Mouse (Mus musculus) embryonic facial prominence, embryonic 13.5 days (tissue): ENCODE measurements around the gene Hemgn. TPM values are rescaled to one million over a fixed set of nuclear protein-coding genes. Genes with fewer than 3 reads are reported as not detected.

Experiments
- ATAC-seq: fragments of 200-750 bp; cut with Nextera tagmentation; 2 replicates; pipeline ENCODE4 v1.8.0; 2017; ENCODE audit warnings: low read depth; ENCODE audit not compliant: insufficient number of reproducible peaks, insufficient read depth, low FRiP score, low TSS enrichment
- H3K27ac ChIP-seq: fragments of 300-500 bp; sonication (generic); 2 replicates; pipeline ENCODE4 v1.5.1; 2015; ENCODE audit warnings: moderate library complexity, mild to moderate bottlenecking, inconsistent platforms
- H3K27me3 ChIP-seq: fragments of 300-500 bp; sonication (generic); 2 replicates; pipeline ENCODE4 v1.6.1; 2015; ENCODE audit warnings: mild to moderate bottlenecking, inconsistent platforms
- H3K36me3 ChIP-seq: fragments of 300-500 bp; sonication (generic); 2 replicates; pipeline ENCODE4 v1.6.1; 2015; ENCODE audit warnings: mild to moderate bottlenecking, inconsistent platforms
- H3K4me1 ChIP-seq: fragments of 300-500 bp; sonication (generic); 2 replicates; pipeline ENCODE4 v1.6.1; 2015; ENCODE audit warnings: inconsistent platforms
- H3K4me2 ChIP-seq: fragments of 300-500 bp; sonication (generic); 2 replicates; pipeline ENCODE4 v1.6.1; 2015; ENCODE audit warnings: moderate library complexity, mild to moderate bottlenecking, inconsistent platforms
- H3K4me3 ChIP-seq: fragments of 300-500 bp; sonication (generic); 2 replicates; pipeline ENCODE4 v1.5.1; 2015; ENCODE audit warnings: mild to moderate bottlenecking, inconsistent platforms
- H3K9ac ChIP-seq: fragments of 300-500 bp; sonication (generic); 2 replicates; pipeline ENCODE4 v1.6.1; 2015; ENCODE audit warnings: mild to moderate bottlenecking, inconsistent platforms
- H3K9me3 ChIP-seq: fragments of 300-500 bp; sonication (generic); 2 replicates; pipeline ENCODE4 v1.6.1; 2016; ENCODE audit warnings: inconsistent platforms
- WGBS: fragments of 180-500 bp; shearing (Covaris S2); methylation state at CpG from one replicate; pipeline ENCODE4 v1.1.7; 2015; ENCODE audit warnings: mixed read lengths; 5-methylcytosine and 5-hydroxymethylcytosine counted together
- polyA plus RNA-seq: library from polyadenylated mRNA; unstranded; fragments of >200 nt; fragmentation: Nextera tagmentation; extraction: Ambion mirVana; gene quantifications from 2 replicates; pipeline ENCODE4 v1.2.1, GENCODE M21; 2015

Hemgn gene
- 0.87 and 4.4 TPM in 2 replicates for polyA plus RNA-seq

- H3K4me1 ChIP-seq = 0 out of 2 replicates have a peak, but pooled peaks cover 2% of the 10 kb centered on the region
- no peak within 1 kb of the TSS for H3K4me2 ChIP-seq
- ATAC-seq = no peak
- no peak within 1 kb of the TSS for H3K9ac ChIP-seq
- H3K4me3 ChIP-seq = no peak within 1 kb of the TSS
- no peaks in the 10 kb centered on the region for H3K36me3 ChIP-seq
- no peak within 1 kb of the TSS for H3K27ac ChIP-seq
- H3K27me3 ChIP-seq = no peaks in the 10 kb centered on the region
- 79% methylated on average over 7 of the region's 7 CpGs for WGBS
- no peaks in the 10 kb centered on the region for H3K9me3 ChIP-seq
Observed at GRCm38 (mm10) chr4:46413406-46413805, at the start of gene Hemgn. Gene Hemgn, minus strand, starts transcription at chr4:46413506.

- no peak overlapping the region for H3K9ac ChIP-seq
- H3K27ac ChIP-seq = no peak overlapping the region
- no peak overlapping the region for H3K4me3 ChIP-seq
- peaks cover 47% of the 10 kb centered on the region for H3K36me3 ChIP-seq
- 87% methylated on average over 2 of the region's 2 CpGs for WGBS
- no peak overlapping the region for H3K4me2 ChIP-seq
- ATAC-seq = no peak
- no peaks in the 10 kb centered on the region for H3K27me3 ChIP-seq
- peaks cover 35% of the 10 kb centered on the region for H3K4me1 ChIP-seq
- H3K9me3 ChIP-seq = no peaks in the 10 kb centered on the region
Observed at GRCm38 (mm10) chr4:46458411-46458810, 45.1 kb upstream of the Hemgn start.

- H3K4me3 ChIP-seq = no peak overlapping the region
- H3K36me3 ChIP-seq = peaks cover 35% of the 10 kb centered on the region
- 89% methylated on average over 3 of the region's 3 CpGs for WGBS
- no peak overlapping the region for H3K4me2 ChIP-seq
- H3K27me3 ChIP-seq = no peaks in the 10 kb centered on the region
- no peaks in the 10 kb centered on the region for H3K9me3 ChIP-seq
- H3K4me1 ChIP-seq = peaks cover 42% of the 10 kb centered on the region
- no peak for ATAC-seq
- peak overlapping the region; percentile 11; the same call in 1 of the 2 replicates for H3K9ac ChIP-seq
- no peak overlapping the region for H3K27ac ChIP-seq
Observed at GRCm38 (mm10) chr4:46457186-46457585, 43.9 kb upstream of the Hemgn start.

- Histone ChIP-seq H3K36me3 (peaks cover 30% of the 10 kb centered on the region), H3K4me1 (peaks cover 42% of the 10 kb centered on the region), H3K4me2 (no peak overlapping the region), H3K4me3 (no peak overlapping the region), H3K27me3 (no peaks in the 10 kb centered on the region), H3K9me3 (no peaks in the 10 kb centered on the region), H3K9ac (peak overlapping the region; percentile 11; the same call in 1 of the 2 replicates), H3K27ac (no peak overlapping the region)
- WGBS = 56% methylated on average over 4 of the region's 4 CpGs
- no peak for ATAC-seq
Observed at GRCm38 (mm10) chr4:46456762-46457161, 43.5 kb upstream of the Hemgn start.

GRCm38 (mm10) chr4:46454097-46454864 is 41.0 kb upstream of the Hemgn start:
- ATAC-seq = no peak
- peak overlapping the region; percentile 81 for H3K4me2 ChIP-seq
- no peak overlapping the region for H3K9ac ChIP-seq
- peaks cover 47% of the 10 kb centered on the region for H3K4me1 ChIP-seq
- peak overlapping the region; percentile 10; the same call in 1 of the 2 replicates for H3K4me3 ChIP-seq
- H3K36me3 ChIP-seq = 0 out of 2 replicates have a peak, but pooled peaks cover 12% of the 10 kb centered on the region
- no peak overlapping the region for H3K27ac ChIP-seq
- WGBS = 67% methylated on average over 5 of the region's 5 CpGs
- H3K9me3 ChIP-seq = no peaks in the 10 kb centered on the region
- no peaks in the 10 kb centered on the region for H3K27me3 ChIP-seq

- 36% methylated on average over 13 of the region's 13 CpGs for whole genome bisulfite sequencing
- peak overlapping the region; percentile 81 for H3K4me2 ChIP-seq
- 0 out of 2 replicates have a peak, but pooled peaks cover 9% of the 10 kb centered on the region for H3K36me3 ChIP-seq
Observed at GRCm38 (mm10) chr4:46452855-46453719, 39.8 kb upstream of the Hemgn start.

GRCm38 (mm10) chr4:46452481-46452850 is 39.2 kb upstream of the Hemgn start:
- peaks cover 47% of the 10 kb centered on the region for H3K4me1 ChIP-seq
- H3K4me3 ChIP-seq = peak overlapping the region; percentile 87
- WGBS = under 1% methylated on average over 19 of the region's 19 CpGs
- H3K27ac ChIP-seq = peak overlapping the region; percentile 100
- 0 out of 2 replicates have a peak, but pooled peaks have one; percentile 2 for ATAC-seq
- no peaks in the 10 kb centered on the region for H3K27me3 ChIP-seq
- peak overlapping the region; percentile 81 for H3K4me2 ChIP-seq
- H3K9me3 ChIP-seq = no peaks in the 10 kb centered on the region
- peak overlapping the region; percentile 99 for H3K9ac ChIP-seq
- H3K36me3 ChIP-seq = 0 out of 2 replicates have a peak, but pooled peaks cover 9% of the 10 kb centered on the region

More at GRCm38 (mm10) chr4:46452855-46453719, 39.8 kb upstream of the Hemgn start:
- Histone ChIP-seq H3K4me3 (peak overlapping the region; percentile 87), H3K9me3 (no peaks in the 10 kb centered on the region), H3K9ac (peak overlapping the region; percentile 99), H3K4me1 (peaks cover 47% of the 10 kb centered on the region), H3K27me3 (no peaks in the 10 kb centered on the region), H3K27ac (peak overlapping the region; percentile 100)
- no peak for ATAC-seq

- Histone ChIP-seq H3K9me3 (no peaks in the 10 kb centered on the region), H3K9ac (peak overlapping the region; percentile 99), H3K4me2 (peak overlapping the region; percentile 81), H3K4me1 (peaks cover 45% of the 10 kb centered on the region), H3K27ac (peak overlapping the region; percentile 100), H3K4me3 (peak overlapping the region; percentile 87), H3K27me3 (no peaks in the 10 kb centered on the region), H3K36me3 (0 out of 2 replicates have a peak, but pooled peaks cover 6% of the 10 kb centered on the region)
- ATAC-seq = 0 out of 2 replicates have a peak, but pooled peaks have one; percentile 1
- WGBS = under 1% methylated on average over 82 of the region's 111 CpGs
Observed at GRCm38 (mm10) chr4:46451758-46452480, 38.6 kb upstream of the Hemgn start.

- H3K4me1 ChIP-seq = peaks cover 39% of the 10 kb centered on the region
- peak; percentile 23 for ATAC-seq
Observed at GRCm38 (mm10) chr4:46451240-46451757, 38.0 kb upstream of the Hemgn start.

GRCm38 (mm10) chr4:46450519-46451131 is 37.3 kb upstream of the Hemgn start, which contains the start of gene Anp32b:
Gene Anp32b, plus strand, starts transcription at chr4:46450902.
- peak; percentile 94 for ATAC-seq
- H3K4me1 ChIP-seq = peaks cover 32% of the 10 kb centered on the region
- H3K27ac ChIP-seq = peak within 1 kb of the TSS; percentile 100
- H3K4me3 ChIP-seq = peak within 1 kb of the TSS; percentile 87
- no peaks in the 10 kb centered on the region for H3K36me3 ChIP-seq
- under 1% methylated on average over 48 of the region's 66 CpGs for WGBS
- H3K9me3 ChIP-seq = no peaks in the 10 kb centered on the region
- peak within 1 kb of the TSS; percentile 99 for H3K9ac ChIP-seq
- no peaks in the 10 kb centered on the region for H3K27me3 ChIP-seq
- peak within 1 kb of the TSS; percentile 81 for H3K4me2 ChIP-seq

More at GRCm38 (mm10) chr4:46451240-46451757, 38.0 kb upstream of the Hemgn start:
- H3K9me3 ChIP-seq = no peaks in the 10 kb centered on the region
- peak overlapping the region; percentile 99 for H3K9ac ChIP-seq
- H3K27me3 ChIP-seq = no peaks in the 10 kb centered on the region
- no peaks in the 10 kb centered on the region for H3K36me3 ChIP-seq
- WGBS = under 1% methylated on average over 58 of the region's 70 CpGs
- H3K4me2 ChIP-seq = peak overlapping the region; percentile 81
- H3K27ac ChIP-seq = peak overlapping the region; percentile 100
- peak overlapping the region; percentile 87 for H3K4me3 ChIP-seq
